20 mouse cellular contexts compared by ENCODE assay signal in the genomic region with DNA sequence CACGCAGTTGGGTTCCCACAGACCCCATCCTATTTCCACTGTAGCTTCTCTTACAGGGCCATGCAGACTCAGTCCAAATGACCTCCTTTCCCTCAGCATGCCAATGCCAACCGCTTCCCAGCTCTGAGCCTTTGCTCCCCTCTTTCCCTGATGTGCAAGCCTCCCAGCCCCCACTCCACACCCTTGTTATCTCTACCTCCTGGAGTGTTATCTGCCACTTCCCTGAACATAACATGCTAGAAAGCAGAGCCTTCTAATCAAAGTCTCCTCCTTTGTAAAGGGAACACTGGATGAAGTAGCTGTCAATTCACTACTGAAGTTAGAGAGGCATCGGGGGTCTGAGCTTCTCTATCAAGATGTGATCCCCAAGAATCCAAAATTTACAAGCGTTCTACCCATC. TPM values are rescaled to one million over a fixed set of nuclear protein-coding genes. Genes with fewer than 3 reads are reported as not detected.
A peak's percentile ranks its signal among the peaks of the same experiment; 100 is the strongest.
DNase-seq lines count a peak whose midpoint lies in the region; ATAC-seq and TF ChIP-seq lines count a peak whose summit lies in the region.
"Had no signal": no experiment of that assay in that cellular context is flagged by ENCODE, and none has a peak within 500 bp of the region (broad histone marks: within the 10 kb centered on the region; RNA-seq: fewer than 3 reads in every experiment).

No protein-coding gene starts in this region.

- no peak overlapping the region for H3K4me2 ChIP-seq in intestine, embryonic 15.5 days (replicated peaks)
- no peak overlapping the region for H3K4me2 ChIP-seq in forebrain, embryonic 14.5 days (ENCODE audit: low read length)
- H3K4me2 ChIP-seq: embryonic facial prominence, embryonic 12.5 days; heart, embryonic 15.5 days; hindbrain, embryonic 15.5 days had no signal

- no peak for DNase-seq in heart, embryonic 10.5 days (ENCODE audit: low spot score)
- DNase-seq in heart, postnatal 36 days, result no peak
- no peak for DNase-seq in layer of hippocampus, adult 2 months (ENCODE audit: low spot score in 2 of 2)
- DNase-seq in layer of hippocampus, postnatal 14 days (ENCODE audit: low spot score in 2 of 2), result no peak
- DNase-seq in forebrain, embryonic 14.5 days (ENCODE audit: low spot score), result no peak
- DNase-seq in ovary, postnatal 36 days (ENCODE audit: low spot score), result no peak
- DNase-seq: adrenal gland, postnatal 14 days; cerebellum, adult 11-12 months; cerebellum, adult 9-10 months; cerebellum, postnatal 25 days; forebrain, postnatal 0 days; gastrocnemius, postnatal 36 days; heart, adult 11 months; heart, postnatal 14 days had no signal

- no peaks in the 10 kb centered on the region for H3K27me3 ChIP-seq in heart, embryonic 10.5 days (ENCODE audit: insufficient read depth, poor library complexity, severe bottlenecking)
- no peaks in the 10 kb centered on the region for H3K27me3 ChIP-seq in intestine, embryonic 15.5 days (replicated peaks)
- no peaks in the 10 kb centered on the region for H3K27me3 ChIP-seq in forebrain, embryonic 14.5 days (replicated peaks; ENCODE audit: control insufficient read depth, insufficient read depth, low read length)
- H3K27me3 ChIP-seq: embryonic facial prominence, embryonic 12.5 days; heart, embryonic 15.5 days; hindbrain, embryonic 15.5 days; Patski had no signal

- H3K9ac ChIP-seq in intestine, embryonic 15.5 days, result no peak overlapping the region
- no peak overlapping the region for H3K9ac ChIP-seq in forebrain, embryonic 14.5 days (ENCODE audit: low read length)
- H3K9ac ChIP-seq: embryonic facial prominence, embryonic 12.5 days; forebrain, postnatal 0 days; heart, embryonic 15.5 days; hindbrain, embryonic 15.5 days had no signal

- 19% methylated on average over 4 of the region's 4 CpGs for WGBS in heart, embryonic 10.5 days
- WGBS in intestine, embryonic 15.5 days, result 56% methylated on average over 4 of the region's 4 CpGs
- WGBS in forebrain, embryonic 14.5 days, result 78% methylated on average over 4 of the region's 4 CpGs

- peak; percentile 44; the same call in 1 of the 2 replicates for ATAC-seq in intestine, embryonic 15.5 days
- no peak for ATAC-seq in forebrain, embryonic 14.5 days
- ATAC-seq: activated CD4-positive, CD25-positive, alpha-beta regulatory T cell, adult 4 months; forebrain, postnatal 0 days; Patski had no signal

- peak overlapping the region; percentile 36; the same call in 1 of the 2 replicates for H3K27ac ChIP-seq in heart, embryonic 10.5 days
- H3K27ac ChIP-seq in layer of hippocampus, adult 2 months, result peak overlapping the region; percentile 18; the same call in 1 of the 2 replicates
- no peak overlapping the region for H3K27ac ChIP-seq in intestine, embryonic 15.5 days
- H3K27ac ChIP-seq in forebrain, embryonic 14.5 days (ENCODE audit: low read depth, low read length), result no peak overlapping the region
- H3K27ac ChIP-seq: embryonic facial prominence, embryonic 12.5 days; heart, embryonic 15.5 days; hindbrain, embryonic 15.5 days had no signal

- no peaks in the 10 kb centered on the region for H3K9me3 ChIP-seq in heart, embryonic 10.5 days
- H3K9me3 ChIP-seq in intestine, embryonic 15.5 days, result no peaks in the 10 kb centered on the region
- no peaks in the 10 kb centered on the region for H3K9me3 ChIP-seq in forebrain, embryonic 14.5 days (replicated peaks; ENCODE audit: control insufficient read depth, low read length)
- H3K9me3 ChIP-seq: embryonic facial prominence, embryonic 12.5 days; heart, embryonic 15.5 days; hindbrain, embryonic 15.5 days had no signal

- H3K36me3 ChIP-seq in heart, embryonic 10.5 days, result no peaks in the 10 kb centered on the region
- no peaks in the 10 kb centered on the region for H3K36me3 ChIP-seq in intestine, embryonic 15.5 days
- no peaks in the 10 kb centered on the region for H3K36me3 ChIP-seq in forebrain, embryonic 14.5 days (ENCODE audit: control insufficient read depth, insufficient read depth, low read length)
- H3K36me3 ChIP-seq: embryonic facial prominence, embryonic 12.5 days; heart, embryonic 15.5 days; hindbrain, embryonic 15.5 days had no signal

- intact Hi-C loops in heart, postnatal 36 days (cut with DNase I), result no loop called here

- H3K4me3 ChIP-seq in heart, embryonic 10.5 days, result peak overlapping the region; percentile 22; the same call in 1 of the 2 replicates
- H3K4me3 ChIP-seq in layer of hippocampus, adult 2 months, result no peak overlapping the region
- H3K4me3 ChIP-seq in intestine, embryonic 15.5 days (replicated peaks), result no peak overlapping the region
- no peak overlapping the region for H3K4me3 ChIP-seq in forebrain, embryonic 14.5 days (ENCODE audit: low read depth, low read length)
- H3K4me3 ChIP-seq: embryonic facial prominence, embryonic 12.5 days; heart, embryonic 15.5 days; hindbrain, embryonic 15.5 days had no signal

- no peak for TF ChIP-seq CTCF in layer of hippocampus, adult 2 months (conservative IDR thresholded peaks at IDR 0.05)

- H3K4me1 ChIP-seq in heart, embryonic 10.5 days, result peaks cover 76% of the 10 kb centered on the region
- H3K4me1 ChIP-seq in intestine, embryonic 15.5 days (replicated peaks), result peaks cover 22% of the 10 kb centered on the region
- H3K4me1 ChIP-seq in forebrain, embryonic 14.5 days (ENCODE audit: control insufficient read depth, insufficient read depth, low read length), result peaks cover 3% of the 10 kb centered on the region; the same call in 1 of the 2 replicates

RNA-seq across cellular contexts. Expression of a gene that starts 32.2 kb away (rescaled TPM):
- 15.5 and 16.1 TPM in 2 replicates for polyA plus RNA-seq in heart, embryonic 10.5 days (2016; fragmentation: Nextera tagmentation; extraction: Ambion mirVana)
- total RNA-seq in heart, postnatal 36 days (2021), result 10 to 100 TPM; 24.6 to 27.2 TPM
- 10 to 100 TPM; 29.2 to 30.5 TPM for total RNA-seq in layer of hippocampus, adult 2 months (2021)
- 10 to 100 TPM; 39.0 to 39.7 TPM for total RNA-seq in layer of hippocampus, postnatal 14 days (2021)
- 10.7 and 11.5 TPM in 2 replicates for polyA plus RNA-seq in intestine, embryonic 15.5 days (2015; fragmentation: Nextera tagmentation; extraction: Ambion mirVana)
- 16.5 and 22.7 TPM in 2 replicates for polyA plus RNA-seq in forebrain, embryonic 14.5 days (2014; fragmentation: Nextera tagmentation; extraction: Ambion mirVana)

Comparison
In these comparisons a context has a peak if more than half of its experiments do, and no peak if none do; other contexts are left out.
1. H3K27ac ChIP-seq: peak in heart, embryonic 10.5 days (single experiment) and layer of hippocampus, adult 2 months (single experiment); none in intestine, embryonic 15.5 days (single experiment) and forebrain, embryonic 14.5 days (single experiment).